Mouse (Mus musculus) layer of hippocampus, adult 8-10 months (tissue): ENCODE measurements at regions not wholly inside any gene's neighbourhood (a gene's known extent, or its start where the extent isn't known, plus 50 kb on each side); places are given as distances from the start of the nearest gene placed in this dataset.

ENCODE experiments used
- DNase-seq, 2 experiments: peaks; one replicate each; pipeline ENCODE4 v3.0.0; 2022; ENCODE audit warnings: low spot score in 2 of 2

GRCm38 (mm10) chr6:147686927-147687326, 211.3 kb downstream of the Ccdc91 start:
- no peak for DNase-seq

DNA sequence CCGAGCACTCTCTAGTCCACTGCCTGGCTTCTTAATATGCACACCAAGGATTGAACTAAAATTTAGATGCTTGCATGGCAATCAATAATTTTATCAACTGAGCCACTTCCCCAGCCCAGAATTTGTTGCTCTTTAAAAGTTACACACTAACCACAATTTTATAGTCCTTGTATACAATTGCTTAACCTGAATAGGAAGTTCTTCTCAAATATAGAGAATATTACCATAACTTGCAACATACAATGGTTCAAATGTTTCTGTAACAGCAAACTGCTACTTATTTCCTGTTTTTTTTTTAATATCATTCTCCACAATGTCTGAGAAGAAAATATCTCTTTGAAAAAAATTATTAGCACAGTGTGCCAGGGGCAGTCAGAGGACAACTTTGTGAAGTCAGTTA, 222.6 kb downstream of the Ccdc91 start:
- DNase-seq = no peak

DNA sequence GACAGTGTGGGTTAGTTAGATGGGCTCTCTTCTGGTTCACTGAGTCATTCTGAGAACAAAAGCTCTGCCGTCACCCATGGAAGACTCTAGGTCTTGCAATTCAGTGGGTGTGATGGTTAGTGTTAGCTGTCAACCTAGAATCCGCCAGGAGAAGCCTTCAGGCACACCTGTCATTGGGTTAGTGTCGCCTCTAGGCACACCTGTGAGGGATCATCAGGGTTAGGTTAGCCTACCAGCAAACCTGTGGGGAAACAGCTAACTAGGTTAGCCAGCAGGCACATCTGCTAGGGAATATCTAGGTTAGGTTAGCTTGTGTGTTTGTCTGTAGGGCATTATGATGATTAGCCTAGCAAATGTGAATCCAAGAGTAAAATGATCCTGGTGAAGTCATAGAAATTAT, 223.8 kb downstream of the Ccdc91 start:
- no peak for DNase-seq

DNA sequence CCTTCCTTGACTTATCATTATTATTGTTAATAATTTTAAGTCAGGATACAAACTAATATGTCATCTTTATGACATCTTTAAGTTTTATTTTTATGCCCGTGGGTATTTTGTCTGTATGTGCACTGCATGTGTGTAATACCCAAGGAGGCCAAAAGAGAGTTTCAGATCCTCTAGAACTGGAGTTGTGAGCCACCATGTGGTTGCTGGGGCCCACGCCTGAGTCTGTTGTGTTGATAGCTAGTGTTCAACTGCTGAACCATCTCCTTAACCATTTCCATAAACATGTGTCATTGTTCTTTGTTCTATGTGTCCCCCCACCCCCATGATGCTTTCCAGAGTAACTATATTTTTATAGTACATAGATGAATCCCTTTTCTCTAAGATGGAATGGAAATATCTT, 225.0 kb downstream of the Ccdc91 start:
- DNase-seq = no peak

- DNase-seq = no peak
Observed at GRCm38 (mm10) chr6:147701956-147702355, 226.3 kb downstream of the Ccdc91 start.

DNA sequence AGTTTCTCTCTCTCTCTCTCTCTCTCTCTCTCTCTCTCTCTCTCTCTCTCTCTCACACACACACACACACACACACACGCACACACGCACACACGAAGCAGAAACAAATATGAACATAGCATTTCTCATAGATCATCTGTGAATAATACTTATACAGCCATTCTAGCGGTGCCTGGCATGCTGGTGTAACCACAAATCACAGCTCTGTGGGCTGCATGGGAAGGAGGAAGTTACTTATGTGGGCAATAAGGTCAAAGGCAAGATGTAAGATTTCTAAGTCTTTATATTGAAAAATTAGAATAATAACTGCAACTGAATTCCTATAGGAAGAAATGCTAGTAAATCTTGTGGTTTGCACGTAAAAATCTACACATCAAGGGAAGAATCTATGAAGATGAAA, 228.7 kb downstream of the Ccdc91 start:
- DNase-seq = no peak

- DNase-seq = no peak
Observed at GRCm38 (mm10) chr6:147705936-147706335, 230.3 kb downstream of the Ccdc91 start.

- DNase-seq = no peak
Observed at GRCm38 (mm10) chr6:147706741-147707140, 231.1 kb downstream of the Ccdc91 start.

DNA sequence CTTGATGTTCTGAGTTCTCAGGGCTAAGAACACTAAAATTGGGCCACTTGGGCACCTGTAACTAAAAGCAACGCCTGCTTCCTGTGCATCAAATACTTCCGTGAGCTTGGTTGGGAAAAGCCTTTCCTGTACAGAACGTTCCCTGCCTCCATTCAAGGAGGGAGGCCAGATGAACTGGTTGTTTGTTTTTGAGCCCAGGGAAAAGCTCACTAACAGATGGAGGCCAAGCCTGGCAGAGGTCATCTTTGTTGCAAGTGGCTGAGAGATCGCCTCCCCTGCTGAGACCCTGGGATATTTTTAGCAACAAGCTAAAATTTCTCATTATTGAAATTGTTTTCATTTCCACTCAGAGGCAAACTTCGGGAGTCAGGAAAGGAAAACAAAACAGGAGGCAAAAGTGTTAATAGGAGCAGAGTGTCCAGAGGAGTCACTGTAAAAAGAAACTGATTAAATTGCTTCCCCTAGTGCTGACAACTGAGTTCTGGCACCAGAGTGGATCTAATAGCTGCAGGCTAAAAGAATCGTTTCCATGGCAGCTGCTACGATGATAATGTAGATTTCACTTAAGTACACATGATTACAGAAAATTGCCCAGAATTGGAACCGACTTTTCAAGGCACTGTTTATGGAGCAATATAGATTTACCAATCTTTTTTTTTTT, 242.6 kb downstream of the Ccdc91 start:
- DNase-seq = peak; percentile 17 to 50

GRCm38 (mm10) chr6:147718713-147719490, 243.3 kb downstream of the Ccdc91 start:
- no peak for DNase-seq

GRCm38 (mm10) chr6:147719539-147719938, 243.9 kb downstream of the Ccdc91 start:
- no peak for DNase-seq

DNA sequence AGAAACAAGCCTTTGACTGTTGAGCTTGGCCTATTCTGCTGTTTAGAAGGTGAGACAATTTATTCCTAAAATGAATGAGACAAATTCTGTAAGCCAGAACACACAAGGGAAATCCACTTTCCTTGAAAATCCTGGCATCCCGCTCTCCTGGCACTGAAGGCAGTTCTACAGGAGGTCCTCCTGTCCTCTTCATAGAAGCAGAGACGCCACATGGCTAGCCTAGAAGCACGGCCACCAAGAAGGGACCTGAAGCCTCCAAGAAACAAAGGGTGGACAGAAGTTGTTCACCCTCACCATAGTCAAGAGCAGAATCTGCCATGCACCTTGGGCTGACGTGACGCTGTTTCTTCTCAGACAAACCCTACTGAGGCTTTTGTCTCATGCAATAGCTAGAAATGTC, 247.7 kb downstream of the Ccdc91 start:
- no peak for DNase-seq

DNA sequence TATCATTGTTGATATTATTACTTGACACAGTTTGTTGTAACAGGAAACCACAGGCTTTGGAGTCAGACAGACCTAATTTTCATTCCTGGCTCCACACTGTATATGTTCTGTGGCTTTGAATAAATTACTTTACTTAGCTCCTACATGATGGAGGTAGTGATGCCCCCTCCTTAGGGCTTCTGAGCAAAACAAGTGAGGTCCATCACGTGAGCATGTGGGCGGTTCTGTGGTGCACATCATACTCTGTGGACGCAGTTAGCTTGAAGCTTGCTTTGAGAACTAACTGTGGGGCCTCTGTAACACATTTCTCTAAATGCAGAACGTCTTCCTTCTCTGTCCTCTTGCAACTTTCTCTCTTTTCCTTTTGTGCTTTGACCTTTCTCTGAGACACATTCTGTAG, 251.4 kb downstream of the Ccdc91 start:
- no peak for DNase-seq

DNA sequence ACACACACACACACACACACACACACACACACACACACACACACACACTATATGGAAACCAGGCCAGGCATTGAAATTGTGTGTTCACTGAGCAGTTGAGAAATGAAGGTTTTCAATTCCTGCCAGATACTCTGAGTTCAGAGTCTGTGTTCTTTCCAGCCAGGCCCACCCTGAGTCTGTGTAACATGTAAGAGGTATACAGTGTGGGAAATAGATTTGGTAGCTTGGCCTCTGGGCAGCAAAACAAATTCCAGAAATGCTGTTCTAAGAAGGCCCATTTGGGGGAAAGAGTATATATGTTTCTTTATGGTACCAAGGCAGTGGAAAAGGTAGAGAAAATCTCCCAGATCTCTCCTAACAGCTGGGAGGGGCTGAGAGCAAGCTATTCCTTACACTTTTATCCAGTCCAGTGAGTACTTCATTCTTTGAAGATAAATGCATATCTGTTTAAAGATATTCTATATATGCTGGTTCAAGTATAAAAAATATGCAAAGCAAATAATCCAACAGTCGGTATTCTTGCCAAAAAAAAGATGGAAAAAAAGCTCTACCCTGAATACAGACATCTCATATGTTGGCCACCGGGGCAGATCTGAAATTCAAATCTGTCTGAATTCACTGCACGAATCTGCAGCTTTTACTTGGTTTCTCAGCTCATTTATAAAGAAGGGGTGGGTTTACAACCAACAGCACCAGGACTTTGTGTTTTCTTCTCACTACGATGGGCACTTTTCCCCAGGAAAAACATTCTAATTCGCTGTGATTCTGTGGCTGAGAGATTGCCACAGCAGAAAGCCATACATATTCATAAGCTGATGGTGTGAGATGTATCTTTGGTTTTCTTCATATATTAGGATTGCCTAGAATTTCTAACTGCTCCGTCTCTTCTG, 252.3 kb downstream of the Ccdc91 start:
- DNase-seq = peak in 1 of 2 experiments; percentile 8

DNA sequence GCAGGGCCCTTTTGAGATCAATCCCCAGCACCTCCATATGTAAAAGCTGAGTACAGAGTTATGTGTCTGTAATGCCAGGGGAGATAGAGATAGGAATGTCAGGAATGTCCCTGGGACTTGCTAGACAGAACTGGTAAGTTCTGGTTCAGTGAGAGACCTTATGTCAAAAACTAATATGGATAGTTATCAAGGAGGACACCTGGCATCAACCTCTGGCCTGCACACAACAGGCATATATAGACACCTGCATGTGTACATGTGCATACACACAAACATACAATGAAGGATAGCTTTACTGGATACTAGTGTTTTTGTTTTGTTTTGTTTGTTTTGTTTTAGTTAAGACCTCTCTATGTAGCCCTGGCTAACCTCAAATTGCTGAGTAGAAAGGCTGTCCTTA, 254.1 kb downstream of the Ccdc91 start:
- DNase-seq = no peak

DNA sequence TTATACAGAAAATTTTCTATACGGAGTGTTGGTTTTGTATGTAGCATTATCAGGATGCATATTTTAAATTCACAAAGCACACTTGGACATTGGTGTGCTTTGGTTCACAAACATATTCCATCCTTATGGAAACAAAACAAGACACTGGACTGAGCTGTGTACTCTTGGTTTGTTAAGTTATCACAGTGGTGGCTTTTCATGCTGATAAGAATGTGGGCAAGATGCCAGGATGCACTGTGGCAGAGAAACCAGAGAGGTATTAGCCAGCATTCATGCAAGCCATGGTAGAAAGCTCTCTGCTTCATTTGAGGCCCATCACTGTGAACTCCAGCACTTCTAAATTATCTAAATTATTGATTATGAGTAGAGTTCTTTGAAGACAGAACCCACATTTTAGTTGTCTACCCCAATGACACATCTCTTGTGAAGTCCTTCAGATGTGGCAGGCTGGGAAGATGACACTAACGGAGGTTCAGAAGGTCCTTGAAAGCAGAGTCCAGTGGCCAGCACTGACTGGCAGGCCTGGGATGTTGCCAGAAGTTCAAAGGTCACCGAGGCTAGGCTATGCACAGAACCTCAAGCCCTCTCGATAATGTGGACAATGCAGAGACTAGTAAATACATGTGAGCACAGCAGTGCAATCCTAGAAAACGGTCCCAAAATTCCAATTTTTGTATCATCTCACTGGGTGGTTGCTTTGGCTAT, 263.1 kb downstream of the Ccdc91 start:
- DNase-seq = no peak

DNA sequence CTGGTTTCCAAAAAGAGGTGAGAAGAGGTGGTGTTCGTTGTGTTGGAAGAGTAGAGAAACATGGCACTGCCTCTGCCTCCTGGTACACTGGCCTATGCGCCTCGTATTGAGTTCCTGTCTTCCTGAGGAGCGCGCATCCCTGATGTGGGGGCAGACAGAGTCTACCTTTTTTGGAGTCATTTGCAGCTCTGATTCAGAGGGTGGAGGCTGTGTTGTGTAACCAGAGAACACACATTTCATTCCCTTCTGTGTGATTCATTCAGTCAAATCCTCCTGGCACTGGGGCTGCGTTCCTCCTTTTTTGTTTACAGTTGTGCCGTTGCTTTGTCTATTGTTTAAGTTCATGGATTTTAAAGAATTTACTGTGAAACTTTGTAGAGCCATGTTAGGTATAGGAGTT, 265.8 kb downstream of the Ccdc91 start:
- peak; percentile 16 to 33 for DNase-seq

GRCm38 (mm10) chr6:147744081-147744480, 268.5 kb downstream of the Ccdc91 start:
- no peak for DNase-seq

DNA sequence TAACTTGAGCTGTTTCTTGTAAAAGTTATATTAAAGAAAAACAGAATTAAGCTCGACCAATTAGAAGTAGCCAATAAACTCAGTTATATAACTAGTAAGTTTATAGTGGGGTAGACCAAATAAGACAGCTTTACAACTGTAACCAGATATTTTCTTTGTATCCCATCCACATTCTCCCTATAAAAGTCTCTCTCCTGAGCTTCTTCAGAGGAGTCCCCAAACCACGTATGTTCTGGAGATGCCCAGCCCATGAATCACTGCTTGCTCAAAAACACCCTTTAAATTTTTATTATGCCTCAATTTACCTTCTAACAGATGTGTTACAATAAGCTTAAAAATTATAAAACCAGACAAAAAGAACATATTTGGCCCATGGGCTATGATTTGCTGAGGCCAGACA, 270.1 kb downstream of the Ccdc91 start:
- no peak for DNase-seq

- no peak for DNase-seq
Observed at GRCm38 (mm10) chr6:147747945-147748344, 272.3 kb downstream of the Ccdc91 start.

- DNase-seq = no peak
Observed at GRCm38 (mm10) chr6:147752301-147752700, 276.7 kb downstream of the Ccdc91 start.
